Mouse (Mus musculus) lung, postnatal 4 days (tissue): Measurements from ENCODE around the gene Cpm.
"Not testable (repeated sequence)": the region's sequence is repeated elsewhere in the genome, so short reads cannot be mapped to it uniquely, and the experiment has no call there.

Experiments used
- DNase-seq, 2 experiments: peaks; one replicate each; pipeline ENCODE4 v3.0.0; 2021

Gene Cpm

DNA sequence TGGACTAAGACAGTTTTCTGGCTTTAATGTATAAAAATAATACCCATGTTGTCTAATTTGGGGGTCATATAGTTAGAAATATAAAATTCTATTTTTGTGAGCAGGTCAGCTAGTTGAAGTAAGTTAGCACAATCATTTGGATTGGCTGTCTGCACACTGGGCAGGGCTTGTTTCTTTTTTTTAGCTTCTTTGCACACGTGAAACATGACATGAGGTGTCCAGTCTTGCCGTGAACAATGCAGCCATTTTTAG lies 60.7 kb downstream of the Cpm start:
- no peak for DNase-seq

GRCm38 (mm10) chr10:117690770-117691296 lies 61.5 kb downstream of the Cpm start:
- no peak for DNase-seq

DNA sequence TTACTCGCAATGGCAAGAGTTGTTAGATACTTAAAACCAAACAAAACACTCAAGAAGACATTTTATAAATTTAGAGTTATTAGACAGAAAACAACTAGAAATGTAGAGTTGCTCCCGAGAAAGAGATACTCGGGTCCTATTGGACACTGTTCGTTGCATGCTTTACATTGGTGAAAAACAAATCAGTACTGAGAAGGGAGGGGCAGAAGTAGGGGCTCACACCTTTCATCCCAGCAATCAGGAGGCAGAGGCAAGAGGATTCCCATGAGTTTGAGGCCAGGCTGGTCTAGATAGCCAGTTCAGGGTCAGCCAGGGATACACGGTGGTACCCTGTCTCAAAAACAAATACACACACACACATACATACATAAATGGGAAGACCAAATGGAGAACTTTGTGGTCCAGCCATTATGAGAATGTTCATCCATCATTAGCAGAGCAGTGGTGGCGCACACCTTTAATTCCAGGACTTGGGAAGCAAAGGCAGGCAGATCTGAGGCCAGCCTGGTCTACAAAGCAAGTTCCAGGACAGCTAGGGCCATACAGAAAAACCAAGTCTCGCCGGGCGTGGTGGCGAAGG lies 62.2 kb downstream of the Cpm start:
- DNase-seq, result peak in 1 of 2 experiments; percentile 17

DNA sequence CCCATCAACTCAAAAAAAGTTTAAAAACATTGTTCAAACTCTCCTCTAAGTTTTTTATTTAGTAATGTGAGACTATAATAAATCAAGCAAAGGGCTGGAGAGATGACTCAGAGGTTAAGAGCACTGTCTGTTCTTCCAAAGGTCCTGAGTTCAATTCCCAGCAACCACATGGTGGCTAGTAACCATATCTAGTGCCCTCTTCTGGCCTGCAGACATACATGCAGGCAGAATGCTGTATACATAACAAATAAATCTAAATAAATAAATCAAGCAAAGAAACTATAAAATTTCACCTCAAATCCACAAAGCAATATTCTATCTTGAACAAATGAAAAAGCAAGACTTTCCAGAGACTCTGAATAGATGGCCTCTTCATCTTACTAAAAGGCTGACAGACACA lies 62.9 kb downstream of the Cpm start:
- DNase-seq, result no peak

DNA sequence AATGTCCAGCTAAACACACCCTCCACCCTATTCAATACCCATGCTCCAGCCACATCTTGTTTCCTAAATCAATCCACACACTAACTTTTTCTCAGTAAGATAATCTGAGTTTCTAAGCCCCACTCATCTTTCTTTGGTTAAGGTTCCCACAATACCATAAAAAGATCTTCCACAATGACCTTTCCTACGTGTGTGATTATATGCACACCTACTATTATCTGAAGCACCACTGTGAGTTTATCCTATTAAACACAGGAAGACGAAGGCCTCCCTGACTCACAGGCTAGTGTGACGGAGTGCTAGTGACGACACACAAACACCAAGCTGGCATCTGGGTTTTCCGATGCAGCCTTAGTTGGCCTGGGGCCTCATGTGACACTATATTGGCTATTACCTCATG lies 63.7 kb downstream of the Cpm start:
- DNase-seq, result peak in 1 of 2 experiments; percentile 9

DNA sequence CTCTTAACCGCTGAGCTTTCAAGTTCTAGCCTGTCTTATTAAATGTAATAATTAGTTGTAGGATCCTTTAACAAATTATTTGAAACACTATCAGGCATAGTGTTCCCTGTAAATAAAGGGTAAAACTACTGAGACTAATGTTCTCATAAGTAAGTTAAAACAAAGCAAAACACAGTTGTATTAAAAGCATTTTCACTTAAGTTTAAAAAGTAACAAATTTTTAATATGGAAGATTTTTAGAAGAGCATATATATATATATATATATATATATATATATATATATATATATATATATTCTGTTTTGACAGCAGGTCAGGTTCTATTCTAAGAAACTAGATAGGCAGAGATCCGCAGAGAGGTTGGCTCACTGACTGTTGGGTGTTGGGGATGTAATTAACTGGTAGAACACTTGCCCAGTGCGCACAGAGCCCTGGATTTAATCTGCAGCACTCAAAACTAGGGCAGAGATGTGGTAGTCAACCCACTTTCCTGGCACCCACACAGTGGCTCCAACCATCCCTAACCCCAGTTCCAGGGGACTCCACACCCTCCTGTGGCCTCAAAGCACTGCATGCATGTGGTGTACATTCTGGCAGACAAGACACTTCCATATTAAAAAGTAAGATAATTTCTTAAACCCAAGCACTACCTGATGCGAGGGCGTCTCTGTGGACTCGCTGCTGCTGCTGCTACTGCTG lies 65.1 kb downstream of the Cpm start:
- no peak for DNase-seq

DNA sequence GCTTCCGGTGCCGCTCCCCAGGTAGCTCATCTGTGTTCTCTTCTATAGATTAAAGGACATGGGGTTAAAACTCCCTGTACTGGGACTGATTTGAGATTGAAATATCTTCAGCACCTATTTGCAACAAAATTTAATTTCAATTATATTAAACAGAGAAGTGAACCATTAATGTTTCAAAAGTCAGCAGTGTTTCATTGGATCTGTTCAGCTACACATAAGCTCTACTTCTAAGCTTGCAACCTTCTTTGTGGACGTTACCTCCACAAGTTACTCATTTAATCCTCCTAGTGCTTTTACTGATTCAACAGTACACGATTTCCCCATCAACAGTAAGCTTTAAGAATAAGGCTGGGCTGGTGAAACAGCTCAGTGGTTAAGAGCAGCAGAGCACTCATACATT lies 65.7 kb downstream of the Cpm start:
- no peak for DNase-seq

DNA sequence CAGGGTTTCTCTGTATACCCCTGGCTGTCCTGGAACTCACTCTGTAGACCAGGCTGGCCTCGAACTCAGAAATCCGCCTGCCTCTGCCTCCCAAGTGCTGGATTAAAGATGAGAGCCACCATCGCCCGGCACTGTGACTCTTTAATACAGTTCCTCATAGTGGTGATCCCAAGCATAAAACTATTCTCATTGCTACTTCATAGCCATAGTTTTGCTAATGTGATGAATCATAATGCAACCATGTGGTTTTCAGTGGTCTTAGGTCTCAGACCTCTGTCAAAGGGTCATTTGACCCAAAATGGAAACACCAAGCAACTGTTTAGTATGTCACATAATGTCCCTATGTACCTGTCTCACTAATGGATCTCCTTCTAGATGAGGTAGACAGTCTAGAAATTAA lies 66.3 kb downstream of the Cpm start:
- no peak for DNase-seq

GRCm38 (mm10) chr10:117696021-117696826 lies 66.9 kb downstream of the Cpm start:
- no peak for DNase-seq

DNA sequence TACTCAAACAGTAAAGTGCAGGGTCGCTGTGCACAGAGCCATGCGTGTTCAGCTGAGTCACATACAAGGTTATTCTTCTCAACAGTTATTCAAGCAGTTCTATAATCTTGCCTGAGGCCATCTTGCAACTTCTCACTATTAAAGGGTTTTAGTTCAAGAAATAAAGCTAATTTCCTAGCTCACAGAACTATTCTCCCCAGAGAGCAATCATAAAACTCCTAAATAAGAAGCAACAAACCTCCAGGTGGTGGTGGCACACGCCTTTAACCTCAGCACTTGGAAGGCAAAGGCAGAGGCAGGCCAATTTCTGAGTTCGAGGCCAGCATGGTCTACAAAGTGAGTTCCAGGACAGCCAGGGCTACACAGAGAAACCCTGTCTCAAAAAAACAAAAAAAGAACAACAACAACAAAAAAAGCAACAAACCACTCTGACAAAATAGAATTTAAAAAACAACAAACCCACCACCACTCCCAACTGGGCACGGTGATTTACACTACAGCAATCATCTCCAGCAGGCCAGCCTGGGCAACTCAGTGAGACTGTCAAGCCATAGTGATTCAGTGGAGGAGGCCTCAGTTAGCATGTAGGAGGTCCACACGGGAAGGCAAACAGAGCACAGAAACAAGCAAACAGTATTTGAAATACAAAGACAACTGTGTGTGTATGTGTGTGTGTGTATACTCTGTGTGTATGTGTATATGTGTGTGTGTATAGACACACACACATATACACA lies 67.7 kb downstream of the Cpm start:
- no peak for DNase-seq

DNA sequence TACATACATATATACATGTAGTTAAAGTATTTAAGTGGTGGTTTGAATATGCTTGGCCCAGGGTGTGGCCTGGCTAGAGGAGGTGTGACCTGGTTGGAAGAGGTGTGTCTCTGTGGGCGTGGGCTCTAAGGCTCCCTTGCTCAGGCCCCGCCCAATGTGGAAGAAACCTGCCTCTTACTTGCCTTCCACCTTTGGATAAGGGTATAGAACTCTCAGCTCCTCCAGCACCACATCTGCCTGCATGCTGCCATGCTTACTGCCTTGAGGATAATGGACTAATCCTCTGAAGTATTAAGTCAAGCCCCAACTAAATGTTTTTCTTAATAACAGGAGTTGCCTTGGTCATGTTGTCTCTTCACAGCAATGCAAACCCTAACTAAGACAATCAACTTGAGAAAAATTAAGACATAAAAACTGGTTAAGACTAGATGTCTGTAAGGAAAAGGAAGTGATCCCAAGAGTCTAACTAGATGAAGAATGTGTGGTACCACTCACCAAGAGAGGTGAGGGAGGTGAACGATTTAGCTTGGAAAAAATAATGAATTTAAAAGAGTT lies 68.3 kb downstream of the Cpm start:
- DNase-seq, result no peak

DNA sequence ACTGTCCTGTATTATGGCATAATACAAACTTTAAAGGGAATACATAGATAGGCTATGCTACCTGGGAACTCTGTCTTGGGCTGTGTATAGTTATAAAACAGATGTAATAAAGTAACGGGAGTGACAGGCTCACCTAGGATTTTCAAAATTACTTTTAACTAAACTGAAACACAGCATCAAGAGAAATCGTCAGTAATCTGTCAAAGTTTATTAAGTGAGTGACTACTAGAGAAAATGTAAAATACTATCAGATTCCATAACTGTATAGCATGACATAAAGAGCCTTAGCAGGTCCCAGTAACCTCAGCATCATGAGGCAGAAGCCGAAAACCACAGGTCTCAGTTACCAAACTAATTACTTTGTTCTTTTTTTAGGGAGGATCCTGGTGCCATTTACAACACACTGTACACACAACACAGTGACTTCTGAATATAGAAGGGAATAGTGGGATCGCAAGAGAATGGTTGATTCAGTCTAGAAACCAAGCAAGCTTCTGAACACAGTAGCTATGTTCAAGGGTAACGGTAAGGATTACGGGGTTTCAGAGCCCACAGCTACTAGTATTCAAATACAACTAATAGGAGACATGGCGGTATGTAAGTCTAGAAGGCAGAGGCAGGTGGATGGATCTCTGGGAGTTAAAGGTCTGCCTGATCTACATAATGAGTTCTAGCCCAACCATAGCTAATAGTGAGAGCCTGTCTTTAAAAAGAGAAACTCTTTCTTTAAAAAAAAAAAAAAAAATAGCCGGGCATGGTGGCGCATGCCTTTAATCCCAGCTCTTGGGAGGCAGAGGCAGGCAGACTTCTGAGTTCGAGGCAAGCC lies 69.2 kb downstream of the Cpm start:
- DNase-seq, result no peak

- DNase-seq, result no peak
Observed at GRCm38 (mm10) chr10:117699914-117700313, 70.6 kb downstream of the Cpm start.

DNA sequence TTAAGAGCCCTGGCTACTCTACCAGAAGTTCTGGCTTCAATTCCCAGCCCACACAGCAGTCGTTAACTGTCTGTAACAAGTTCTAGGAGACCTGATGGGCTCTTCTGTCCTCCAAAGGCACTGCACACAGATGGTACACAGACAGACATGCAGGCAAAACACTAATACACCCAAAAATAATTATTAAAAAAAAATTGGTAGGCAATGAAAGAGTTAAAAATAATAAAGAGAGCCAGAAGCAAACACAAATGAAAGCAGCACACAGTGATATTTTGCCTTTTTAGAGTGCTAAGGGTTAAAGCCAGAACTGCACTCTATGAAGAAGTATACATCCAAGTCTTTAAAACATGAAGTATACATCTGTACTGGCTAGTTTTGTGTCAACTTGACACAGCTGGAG lies 71.2 kb downstream of the Cpm start:
- no peak for DNase-seq

GRCm38 (mm10) chr10:117701034-117701829 lies 71.9 kb downstream of the Cpm start:
- DNase-seq, result no peak

- DNase-seq, result no peak
Observed at GRCm38 (mm10) chr10:117702024-117702833, 72.9 kb downstream of the Cpm start.

- no peak for DNase-seq
Observed at GRCm38 (mm10) chr10:117703506-117703905, 74.2 kb downstream of the Cpm start.

GRCm38 (mm10) chr10:117704314-117704963 lies 75.1 kb downstream of the Cpm start:
- not testable (repeated sequence) for DNase-seq

- no peak for DNase-seq
Observed at GRCm38 (mm10) chr10:117704964-117705335, 75.7 kb downstream of the Cpm start.

GRCm38 (mm10) chr10:117705806-117706205 lies 76.5 kb downstream of the Cpm start:
- no peak for DNase-seq
